9 mouse cellular contexts compared by ENCODE assay signal in the genomic region with DNA sequence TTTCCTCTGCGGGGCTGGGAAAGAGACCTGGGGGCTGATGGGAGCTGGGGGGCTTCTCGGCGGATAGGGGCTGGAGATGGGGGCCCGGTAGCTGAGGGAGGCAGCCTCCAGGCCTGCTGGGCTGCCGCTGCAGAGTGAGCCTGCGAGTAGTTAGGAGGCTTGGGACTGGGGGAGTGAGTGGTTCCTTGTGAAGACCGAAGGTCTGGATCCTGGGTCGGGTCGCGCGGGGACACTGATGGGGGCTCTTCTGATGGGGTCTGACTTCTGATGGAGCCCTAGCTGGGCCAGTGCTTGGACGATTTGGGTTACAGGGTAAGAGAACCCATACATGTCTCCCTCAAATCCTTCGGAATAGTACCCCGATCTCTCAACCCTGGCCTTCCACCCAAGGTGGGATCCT. TPM values are rescaled to one million over a fixed set of nuclear protein-coding genes. Genes with fewer than 3 reads are reported as not detected.
DNase-seq lines count a peak whose midpoint lies in the region; ATAC-seq lines count a peak whose summit lies in the region.
"Had no signal": no experiment of that assay in that cellular context is flagged by ENCODE, and none has a peak within 500 bp of the region (broad histone marks: within the 10 kb centered on the region; RNA-seq: fewer than 3 reads in every experiment).

No protein-coding gene starts in this region.

- H3K4me2 ChIP-seq in kidney, embryonic 16.5 days (replicated peaks; ENCODE audit: low read depth, low read length), result peak overlapping the region; percentile 99
- peak overlapping the region; percentile 88 for H3K4me2 ChIP-seq in forebrain, embryonic 15.5 days (replicated peaks)
- peak overlapping the region; percentile 86 for H3K4me2 ChIP-seq in midbrain, embryonic 12.5 days (replicated peaks)

- no peak overlapping the region for H3K27ac ChIP-seq in kidney, embryonic 16.5 days (ENCODE audit: low read length)
- H3K27ac ChIP-seq in brown adipose tissue, adult 24 weeks (replicated peaks; ENCODE audit: low read depth, low read length), result no peak overlapping the region
- H3K27ac ChIP-seq in forebrain, embryonic 15.5 days (replicated peaks), result peak overlapping the region; percentile 89
- H3K27ac ChIP-seq in midbrain, embryonic 12.5 days (replicated peaks), result peak overlapping the region; percentile 91

- H3K4me1 ChIP-seq in kidney, embryonic 16.5 days (ENCODE audit: insufficient read depth, low read length), result no peaks in the 10 kb centered on the region
- no peaks in the 10 kb centered on the region for H3K4me1 ChIP-seq in brown adipose tissue, adult 24 weeks (ENCODE audit: control insufficient read depth, insufficient read depth, insufficient read length, low read length)
- peaks cover 28% of the 10 kb centered on the region for H3K4me1 ChIP-seq in forebrain, embryonic 15.5 days
- H3K4me1 ChIP-seq in midbrain, embryonic 12.5 days, result peaks cover 22% of the 10 kb centered on the region; the same call in 1 of the 2 replicates

- 13% methylated on average over 13 of the region's 14 CpGs for WGBS in kidney, embryonic 16.5 days
- 15% methylated on average over 14 of the region's 14 CpGs for WGBS in forebrain, embryonic 15.5 days
- WGBS in midbrain, embryonic 12.5 days, result 11% methylated on average over 14 of the region's 14 CpGs

- peaks cover 35% of the 10 kb centered on the region for H3K27me3 ChIP-seq in kidney, embryonic 16.5 days (ENCODE audit: insufficient read depth, low read length)
- H3K27me3 ChIP-seq in forebrain, embryonic 15.5 days, result no peaks in the 10 kb centered on the region
- H3K27me3 ChIP-seq in midbrain, embryonic 12.5 days, result peaks cover 15% of the 10 kb centered on the region

- ATAC-seq in kidney, embryonic 16.5 days (ENCODE audit: low FRiP score, low TSS enrichment), result no peak
- ATAC-seq in forebrain, embryonic 15.5 days (replicated peaks), result no peak
- ATAC-seq in midbrain, embryonic 12.5 days (ENCODE audit: low FRiP score, low read depth), result peak; percentile 24; the same call in 1 of the 2 replicates

- intact Hi-C loops in gastrocnemius, postnatal 14 days (cut with DNase I; ENCODE audit: low total_unique reads), result no loop called here

- H3K4me3 ChIP-seq in kidney, embryonic 16.5 days (ENCODE audit: low read length), result peak overlapping the region; percentile 57
- peak overlapping the region; percentile 55 for H3K4me3 ChIP-seq in brown adipose tissue, adult 24 weeks (ENCODE audit: insufficient read depth, low read depth, low read length)
- peak overlapping the region; percentile 85 for H3K4me3 ChIP-seq in forebrain, embryonic 15.5 days
- H3K4me3 ChIP-seq in midbrain, embryonic 12.5 days, result peak overlapping the region; percentile 69

- DNase-seq in kidney, adult 18-20 months, result no peak
- no peak for DNase-seq in spleen, postnatal 14 days (ENCODE audit: low spot score in 2 of 2)
- no peak for DNase-seq in gastrocnemius, postnatal 14 days
- no peak for DNase-seq in ovary, postnatal 14 days (ENCODE audit: low spot score)
- DNase-seq: thymus, postnatal 25 days had no signal

- H3K36me3 ChIP-seq in kidney, embryonic 16.5 days (ENCODE audit: insufficient read depth, low read length), result no peaks in the 10 kb centered on the region
- H3K36me3 ChIP-seq in forebrain, embryonic 15.5 days, result no peaks in the 10 kb centered on the region
- H3K36me3 ChIP-seq in midbrain, embryonic 12.5 days, result no peaks in the 10 kb centered on the region

- H3K9me3 ChIP-seq in kidney, embryonic 16.5 days (ENCODE audit: low read length), result peaks cover 6% of the 10 kb centered on the region; the same call in 1 of the 2 replicates
- H3K9me3 ChIP-seq in forebrain, embryonic 15.5 days, result no peaks in the 10 kb centered on the region
- 0 out of 2 replicates have a peak, but pooled peaks cover 4% of the 10 kb centered on the region for H3K9me3 ChIP-seq in midbrain, embryonic 12.5 days

- H3K9ac ChIP-seq in kidney, embryonic 16.5 days (replicated peaks; ENCODE audit: low read length), result peak overlapping the region; percentile 54; the same call in 1 of the 2 replicates
- peak overlapping the region; percentile 85 for H3K9ac ChIP-seq in forebrain, embryonic 15.5 days (replicated peaks)
- H3K9ac ChIP-seq in midbrain, embryonic 12.5 days (replicated peaks), result peak overlapping the region; percentile 89

RNA-seq across cellular contexts. Expression of a gene that starts 27.8 kb away (rescaled TPM):
- polyA plus RNA-seq in kidney, embryonic 16.5 days (2015; fragmentation: Nextera tagmentation; extraction: Ambion mirVana), result 2.0 and 3.0 TPM in 2 replicates
- 30.0 and 30.8 TPM in 2 replicates for polyA plus RNA-seq in brown adipose tissue, adult 24 weeks (2012; ENCODE audit: insufficient read depth, insufficient read length, missing spikeins)
- 12.9 and 13.0 TPM in 2 replicates for polyA plus RNA-seq in forebrain, embryonic 15.5 days (2015; fragmentation: Nextera tagmentation; extraction: Ambion mirVana)
- polyA plus RNA-seq in midbrain, embryonic 12.5 days (2016; fragmentation: Nextera tagmentation; extraction: Ambion mirVana), result 14.0 and 15.0 TPM in 2 replicates
- total RNA-seq in gastrocnemius, postnatal 14 days (2021), result 1 to 10 TPM; 3.1 to 9.2 TPM

Comparison
In these comparisons a context has a peak if more than half of its experiments do, and no peak if none do; other contexts are left out.
1. H3K27ac ChIP-seq: peak in forebrain, embryonic 15.5 days (single experiment) and midbrain, embryonic 12.5 days (single experiment); none in kidney, embryonic 16.5 days (single experiment) and brown adipose tissue, adult 24 weeks (single experiment).
2. Peak in every context shown above with its lines, with median percentiles within 50 percentile points of each other: H3K4me2 ChIP-seq, H3K4me3 ChIP-seq and H3K9ac ChIP-seq.